Mouse (Mus musculus) brain, embryonic 14.5 days (tissue): Measurements from ENCODE around the gene Prkg1.

Experiments used
- CTCF ChIP-seq: fragments of 200-500 bp; IDR thresholded peaks from 2 replicates; pipeline ENCODE4 v1.5.1; 2012; ENCODE audit warnings: inconsistent platforms, mild to moderate bottlenecking, moderate library complexity, borderline replicate concordance; ENCODE audit not compliant: insufficient read depth, insufficient read length; ENCODE audit errors: extremely low read depth
- POLR2A ChIP-seq: fragments of 200-500 bp; IDR thresholded peaks from 2 replicates; pipeline ENCODE4 v1.6.1; 2012; ENCODE audit warnings: mild to moderate bottlenecking, inconsistent platforms, borderline replicate concordance; ENCODE audit not compliant: poor library complexity, insufficient read depth, insufficient read length, severe bottlenecking; ENCODE audit errors: extremely low read depth

DNA sequence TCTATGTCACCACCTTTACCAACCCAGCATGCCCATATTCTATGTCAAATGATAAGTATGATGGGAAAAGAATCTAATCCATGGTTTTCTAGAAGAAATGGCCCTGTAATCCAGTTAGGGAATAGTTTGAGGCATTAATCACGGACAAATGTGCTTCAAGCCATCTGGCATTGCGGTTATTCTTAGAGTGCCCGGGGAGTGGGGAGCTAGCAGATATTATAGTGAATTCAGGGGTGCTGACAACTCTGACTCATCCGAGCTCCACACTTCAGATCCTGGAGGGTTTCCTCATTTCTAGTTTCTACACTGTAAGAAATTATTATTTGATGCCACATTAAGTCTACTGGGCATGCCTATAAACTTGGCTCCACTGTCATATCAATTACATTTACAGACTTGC, 200.5 kb downstream of the Prkg1 start:
- TF ChIP-seq CTCF (no peak), POLR2A (no peak)
